In the genomic region with DNA sequence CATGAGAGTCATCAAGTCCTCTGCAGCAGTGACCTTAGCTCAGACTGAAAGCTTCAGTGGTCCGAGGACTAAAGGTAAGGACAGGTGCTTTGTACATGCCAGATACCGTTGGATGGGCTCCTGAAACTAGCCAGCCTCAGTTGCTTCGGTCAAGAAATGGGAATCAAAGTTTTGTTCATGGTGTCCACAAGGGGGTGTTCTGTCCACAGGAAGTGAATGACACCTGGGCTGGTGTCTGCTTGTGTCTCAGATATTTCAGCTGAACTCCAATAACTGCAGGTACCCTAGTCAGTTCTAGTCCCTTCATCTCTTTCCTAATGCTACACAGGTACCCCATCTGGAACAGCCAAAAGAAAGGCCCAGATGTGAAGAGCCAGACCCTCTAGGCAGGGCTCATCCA, we compare ENCODE assay signal across 20 mouse cellular contexts.
DNase-seq lines count a peak whose midpoint lies in the region; ATAC-seq and TF ChIP-seq lines count a peak whose summit lies in the region.
"Had no signal": no experiment of that assay in that cellular context is flagged by ENCODE, and none has a peak within 500 bp of the region (broad histone marks: within the 10 kb centered on the region; RNA-seq: fewer than 3 reads in every experiment).

No protein-coding gene starts in this region.

- ATAC-seq in kidney, postnatal 0 days (replicated peaks; ENCODE audit: low FRiP score, low read depth), result no peak
- no peak for ATAC-seq in kidney, embryonic 16.5 days (ENCODE audit: low FRiP score, low TSS enrichment)
- ATAC-seq in stomach, postnatal 0 days (ENCODE audit: low FRiP score, low TSS enrichment), result no peak
- ATAC-seq: activated CD4-positive, CD25-positive, alpha-beta regulatory T cell, adult 4 months; forebrain, embryonic 14.5 days; midbrain, embryonic 16.5 days had no signal

- H3K27ac ChIP-seq in kidney, postnatal 0 days, result no peak overlapping the region
- no peak overlapping the region for H3K27ac ChIP-seq in kidney, embryonic 16.5 days (ENCODE audit: low read length)
- H3K27ac ChIP-seq in spleen, adult 2 months (ENCODE audit: insufficient read depth, low read length), result no peak overlapping the region
- no peak overlapping the region for H3K27ac ChIP-seq in stomach, postnatal 0 days (replicated peaks)
- H3K27ac ChIP-seq: embryonic facial prominence, embryonic 10.5 days; hindbrain, postnatal 0 days; lung, embryonic 15.5 days had no signal

- peak; percentile 12; the same call in 1 of the 2 replicates for TF ChIP-seq CTCF in kidney, postnatal 0 days (IDR thresholded peaks at IDR 0.05; ENCODE audit: low read depth)
- peak; percentile 2; the same call in 1 of the 2 replicates for TF ChIP-seq CTCF in spleen, adult 2 months (IDR thresholded peaks at IDR 0.05; ENCODE audit: extremely low read depth, insufficient read depth, insufficient read length, insufficient replicate concordance)
- TF ChIP-seq CTCF in stomach, postnatal 0 days (IDR thresholded peaks at IDR 0.05; ENCODE audit: low read depth), result peak; percentile 26; the same call in 1 of the 2 replicates

- no peaks in the 10 kb centered on the region for H3K4me1 ChIP-seq in kidney, postnatal 0 days (replicated peaks; ENCODE audit: insufficient read depth, low read length)
- no peaks in the 10 kb centered on the region for H3K4me1 ChIP-seq in kidney, embryonic 16.5 days (ENCODE audit: insufficient read depth, low read length)
- H3K4me1 ChIP-seq in spleen, adult 2 months (ENCODE audit: control insufficient read depth, insufficient read depth, insufficient read length), result no peaks in the 10 kb centered on the region
- no peaks in the 10 kb centered on the region for H3K4me1 ChIP-seq in stomach, postnatal 0 days (replicated peaks; ENCODE audit: control insufficient read depth, insufficient read depth)
- H3K4me1 ChIP-seq: lung, embryonic 15.5 days had no signal

- WGBS in kidney, postnatal 0 days, result 89% methylated on average over 3 of the region's 3 CpGs
- 81% methylated on average over 3 of the region's 3 CpGs for WGBS in kidney, embryonic 16.5 days
- WGBS in spleen, adult 2 months, result 84% methylated on average over 3 of the region's 3 CpGs
- 81% methylated on average over 3 of the region's 3 CpGs for WGBS in stomach, postnatal 0 days

- H3K4me3 ChIP-seq in kidney, postnatal 0 days (replicated peaks; ENCODE audit: low read depth, low read length), result no peak overlapping the region
- H3K4me3 ChIP-seq in kidney, embryonic 16.5 days (ENCODE audit: low read length), result no peak overlapping the region
- no peak overlapping the region for H3K4me3 ChIP-seq in spleen, adult 2 months (ENCODE audit: extremely low read depth, insufficient read depth, insufficient read length)
- H3K4me3 ChIP-seq in stomach, postnatal 0 days (ENCODE audit: low read depth, low read length), result no peak overlapping the region
- H3K4me3 ChIP-seq: embryonic facial prominence, embryonic 10.5 days; erythroblast, embryonic 14.5 days; limb, embryonic 13.5 days; lung, embryonic 15.5 days; megakaryocyte, embryonic 14.5 days had no signal

- no peak for TF ChIP-seq EP300 in stomach, postnatal 0 days (optimal IDR thresholded peaks at IDR 0.05)

- peaks cover 4% of the 10 kb centered on the region; the same call in 1 of the 2 replicates for H3K36me3 ChIP-seq in kidney, postnatal 0 days (ENCODE audit: insufficient read depth, low read length)
- peaks cover 11% of the 10 kb centered on the region; the same call in 1 of the 2 replicates for H3K36me3 ChIP-seq in kidney, embryonic 16.5 days (ENCODE audit: insufficient read depth, low read length)
- peaks cover 49% of the 10 kb centered on the region for H3K36me3 ChIP-seq in spleen, adult 2 months (ENCODE audit: control insufficient read depth, insufficient read depth, low read length)
- no peaks in the 10 kb centered on the region for H3K36me3 ChIP-seq in stomach, postnatal 0 days (ENCODE audit: control insufficient read depth, insufficient read depth, low read length)

- no peak overlapping the region for H3K4me2 ChIP-seq in kidney, postnatal 0 days (ENCODE audit: low read length)
- no peak overlapping the region for H3K4me2 ChIP-seq in kidney, embryonic 16.5 days (replicated peaks; ENCODE audit: low read depth, low read length)
- H3K4me2 ChIP-seq in stomach, postnatal 0 days (replicated peaks; ENCODE audit: low read depth), result no peak overlapping the region
- H3K4me2 ChIP-seq: limb, embryonic 13.5 days; lung, embryonic 15.5 days had no signal

- no peak overlapping the region for H3K9ac ChIP-seq in kidney, postnatal 0 days (ENCODE audit: low read depth, low read length)
- H3K9ac ChIP-seq in kidney, embryonic 16.5 days (replicated peaks; ENCODE audit: low read length), result no peak overlapping the region
- no peak overlapping the region for H3K9ac ChIP-seq in stomach, postnatal 0 days (ENCODE audit: low read length)
- H3K9ac ChIP-seq: limb, embryonic 13.5 days; lung, embryonic 15.5 days had no signal

- DNase-seq in kidney, postnatal 0 days (ENCODE audit: low spot score), result no peak
- peak in 1 of 2 experiments; percentile 14 for DNase-seq in spleen, adult 2 months (ENCODE audit: low read depth in 1 of 2, low spot score in 2 of 2)
- DNase-seq in spleen, adult 12 weeks (ENCODE audit: low spot score), result no peak
- DNase-seq in ES-CJ7 (ENCODE audit: low read depth, low spot score), result peak; percentile 11
- no peak for DNase-seq in stomach, postnatal 0 days (ENCODE audit: low spot score)
- DNase-seq in left cerebral cortex, adult 18-20 months (ENCODE audit: low spot score in 2 of 2), result no peak
- DNase-seq: cerebellum, adult 18-20 months; heart, adult 11 months; right cerebral cortex, adult 18-20 months; spleen, adult 18-20 months had no signal

- no peaks in the 10 kb centered on the region for H3K9me3 ChIP-seq in kidney, postnatal 0 days (replicated peaks; ENCODE audit: low read length)
- no peaks in the 10 kb centered on the region for H3K9me3 ChIP-seq in kidney, embryonic 16.5 days (ENCODE audit: low read length)
- no peaks in the 10 kb centered on the region for H3K9me3 ChIP-seq in stomach, postnatal 0 days (ENCODE audit: control insufficient read depth, low read length)
- H3K9me3 ChIP-seq: embryonic facial prominence, embryonic 10.5 days; limb, embryonic 13.5 days; lung, embryonic 15.5 days; megakaryocyte, embryonic 14.5 days had no signal

- no peaks in the 10 kb centered on the region for H3K27me3 ChIP-seq in kidney, postnatal 0 days (ENCODE audit: insufficient read depth, low read length)
- H3K27me3 ChIP-seq in kidney, embryonic 16.5 days (ENCODE audit: insufficient read depth, low read length), result no peaks in the 10 kb centered on the region
- H3K27me3 ChIP-seq in spleen, adult 2 months (ENCODE audit: control insufficient read depth, insufficient read depth, low read length), result no peaks in the 10 kb centered on the region
- no peaks in the 10 kb centered on the region for H3K27me3 ChIP-seq in stomach, postnatal 0 days (ENCODE audit: control insufficient read depth, insufficient read depth, low read length)
- H3K27me3 ChIP-seq: limb, embryonic 13.5 days; lung, embryonic 15.5 days; megakaryocyte, embryonic 14.5 days had no signal

- TF ChIP-seq POLR2A in spleen, adult 2 months (IDR thresholded peaks at IDR 0.05; ENCODE audit: low read depth, low read length), result no peak
